Mouse (Mus musculus) intestine, postnatal 0 days (tissue): ENCODE data around the gene Camk2g. TPM values are rescaled to one million over a fixed set of nuclear protein-coding genes. Genes with fewer than 3 reads are reported as not detected.

Experiments used
- ATAC-seq: fragments of 200-750 bp; cut with Nextera tagmentation; 2 replicates; pipeline ENCODE4 v1.8.0; 2017; ENCODE audit warnings: mild to moderate bottlenecking, moderate TSS enrichment, moderate library complexity
- H3K27ac ChIP-seq: fragments of 300-500 bp; sonication (generic); 2 replicates; pipeline ENCODE4 v1.5.1; 2014; ENCODE audit warnings: mild to moderate bottlenecking, low read depth, low read length, moderate library complexity
- H3K27me3 ChIP-seq: fragments of 300-500 bp; sonication (generic); replicated peaks from 2 replicates; pipeline ENCODE4 v1.6.1; 2014; ENCODE audit warnings: low read length, mixed read lengths; ENCODE audit not compliant: control insufficient read depth, insufficient read depth
- H3K36me3 ChIP-seq: fragments of 300-500 bp; sonication (generic); 2 replicates; pipeline ENCODE4 v1.6.1; 2014; ENCODE audit warnings: mild to moderate bottlenecking, moderate library complexity; ENCODE audit not compliant: control insufficient read depth, insufficient read depth
- H3K4me1 ChIP-seq: fragments of 300-500 bp; sonication (generic); replicated peaks from 2 replicates; pipeline ENCODE4 v1.6.1; 2014; ENCODE audit warnings: antibody characterized with exemption, low read length, mixed read lengths; ENCODE audit not compliant: control insufficient read depth, insufficient read depth
- H3K4me2 ChIP-seq: fragments of 300-500 bp; sonication (generic); replicated peaks from 2 replicates; pipeline ENCODE4 v1.6.1; 2014; ENCODE audit warnings: low read depth, mild to moderate bottlenecking, moderate library complexity
- H3K4me3 ChIP-seq: fragments of 300-500 bp; sonication (generic); 2 replicates; pipeline ENCODE4 v1.5.1; 2014; ENCODE audit warnings: low read depth, low read length
- H3K9ac ChIP-seq: fragments of 300-500 bp; sonication (generic); 2 replicates; pipeline ENCODE4 v1.6.1; 2014; ENCODE audit warnings: mild to moderate bottlenecking, low read depth, low read length
- H3K9me3 ChIP-seq: fragments of 300-500 bp; sonication (generic); 2 replicates; pipeline ENCODE4 v1.6.1; 2016; ENCODE audit warnings: mixed run types; ENCODE audit not compliant: control insufficient read depth
- CTCF ChIP-seq: sonication (generic); IDR thresholded peaks from 2 replicates; pipeline ENCODE4 v1.5.1; 2016; ENCODE audit warnings: low read depth, mild to moderate bottlenecking, control low read depth, antibody characterized with exemption, moderate library complexity
- WGBS: fragments of 180-500 bp; shearing (Covaris S2); extraction: QIAGEN DNeasy Blood & Tissue Kit; methylation state at CpG from one replicate; pipeline ENCODE4 v1.1.7; 2014; 5-methylcytosine and 5-hydroxymethylcytosine counted together
- polyA plus RNA-seq: library from polyadenylated mRNA; unstranded; fragments of >200 nt; fragmentation: Nextera tagmentation; extraction: Ambion mirVana; gene quantifications from 2 replicates; pipeline ENCODE4 v1.2.1, GENCODE M21; 2015

Camk2g gene
- polyA plus RNA-seq, 1 experiment from 2014 or later = 27.6 TPM

- Histone ChIP-seq H3K27me3 (no peaks in the 10 kb centered on the region), H3K9ac (peak overlapping the region; percentile 85), H3K4me1 (no peaks in the 10 kb centered on the region), H3K27ac (no peak overlapping the region; the same call in 1 of the 2 replicates), H3K4me2 (peak overlapping the region; percentile 90), H3K9me3 (no peaks in the 10 kb centered on the region), H3K4me3 (peak overlapping the region; percentile 87), H3K36me3 (peaks cover 21% of the 10 kb centered on the region; the same call in 1 of the 2 replicates)
- no peak for TF ChIP-seq CTCF
- WGBS = 13% methylated on average over 9 of the region's 9 CpGs
- no peak for ATAC-seq
Observed at GRCm38 (mm10) chr14:20794589-20794988, 701 bp upstream of the Camk2g start.

DNA sequence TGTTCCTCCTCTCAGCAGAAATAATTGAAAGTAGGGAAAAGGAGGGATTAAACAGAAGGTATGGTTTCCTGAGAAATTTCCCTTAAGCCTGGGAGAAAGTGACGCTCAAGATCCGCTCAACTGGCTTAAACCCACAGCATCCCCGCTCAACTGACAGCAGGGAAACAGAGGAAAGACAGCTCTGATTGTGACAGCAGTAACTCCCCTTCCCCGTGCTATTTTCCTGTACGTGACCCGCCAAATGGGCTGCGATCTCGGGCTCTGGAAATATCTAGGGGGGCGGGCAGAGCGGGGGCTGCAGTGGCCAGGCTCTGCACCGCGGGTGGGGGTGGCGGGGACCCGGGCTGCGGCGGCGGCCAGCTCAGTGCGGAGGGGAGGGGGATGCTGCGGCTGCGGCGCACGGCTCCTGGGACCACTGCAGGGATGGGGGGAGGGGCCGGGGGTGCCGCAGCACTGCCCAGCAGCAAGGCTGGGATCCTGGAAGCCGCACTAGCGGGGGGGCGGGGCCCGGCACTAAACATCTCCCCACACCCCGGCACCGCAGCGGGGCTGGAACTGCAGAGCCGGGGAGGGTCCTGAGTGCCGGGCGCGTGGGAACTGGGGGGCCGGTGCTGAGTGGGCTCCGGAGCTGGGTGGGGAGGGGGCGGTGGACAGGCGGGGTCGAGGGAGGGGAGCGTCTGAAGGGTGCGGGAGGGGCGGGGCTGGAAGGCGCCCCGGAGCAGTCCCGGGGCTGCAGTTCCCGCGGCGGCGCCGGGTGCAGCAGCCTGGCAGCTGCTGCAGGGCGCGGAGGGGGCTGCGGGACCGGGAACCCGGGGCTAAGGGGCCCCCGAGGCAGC lies 748 bp downstream of the Camk2g start:
- peak; percentile 44 for ATAC-seq
- no peak for TF ChIP-seq CTCF
- Histone ChIP-seq H3K9ac (peak overlapping the region; percentile 85), H3K4me2 (peak overlapping the region; percentile 90), H3K4me1 (no peaks in the 10 kb centered on the region), H3K9me3 (no peaks in the 10 kb centered on the region), H3K4me3 (peak overlapping the region; percentile 87), H3K36me3 (peaks cover 24% of the 10 kb centered on the region; the same call in 1 of the 2 replicates), H3K27ac (peak overlapping the region; percentile 77), H3K27me3 (no peaks in the 10 kb centered on the region)
- 2% methylated on average over 57 of the region's 57 CpGs for WGBS

GRCm38 (mm10) chr14:20792243-20792921 lies 1.5 kb downstream of the Camk2g start:
- H3K9me3 ChIP-seq = no peaks in the 10 kb centered on the region
- no peaks in the 10 kb centered on the region for H3K27me3 ChIP-seq
- no peak overlapping the region for H3K27ac ChIP-seq
- WGBS = 75% methylated on average over 8 of the region's 8 CpGs
- ATAC-seq = no peak
- H3K9ac ChIP-seq = 0 out of 2 replicates have a peak overlapping the region, but pooled peaks have one; percentile 85
- H3K4me3 ChIP-seq = peak overlapping the region; percentile 87
- peak overlapping the region; percentile 90 for H3K4me2 ChIP-seq
- TF ChIP-seq CTCF = no peak
- H3K4me1 ChIP-seq = no peaks in the 10 kb centered on the region
- H3K36me3 ChIP-seq = peaks cover 31% of the 10 kb centered on the region; the same call in 1 of the 2 replicates

GRCm38 (mm10) chr14:20791511-20792242 lies 2.2 kb downstream of the Camk2g start:
- H3K4me3 ChIP-seq = no peak overlapping the region
- H3K4me1 ChIP-seq = peaks cover 6% of the 10 kb centered on the region
- no peak overlapping the region for H3K4me2 ChIP-seq
- TF ChIP-seq CTCF = peak; percentile 59
- ATAC-seq = no peak
- H3K36me3 ChIP-seq = peaks cover 31% of the 10 kb centered on the region; the same call in 1 of the 2 replicates
- no peaks in the 10 kb centered on the region for H3K9me3 ChIP-seq
- 83% methylated on average over 16 of the region's 16 CpGs for WGBS
- no peak overlapping the region for H3K27ac ChIP-seq
- no peak overlapping the region for H3K9ac ChIP-seq
- no peaks in the 10 kb centered on the region for H3K27me3 ChIP-seq

DNA sequence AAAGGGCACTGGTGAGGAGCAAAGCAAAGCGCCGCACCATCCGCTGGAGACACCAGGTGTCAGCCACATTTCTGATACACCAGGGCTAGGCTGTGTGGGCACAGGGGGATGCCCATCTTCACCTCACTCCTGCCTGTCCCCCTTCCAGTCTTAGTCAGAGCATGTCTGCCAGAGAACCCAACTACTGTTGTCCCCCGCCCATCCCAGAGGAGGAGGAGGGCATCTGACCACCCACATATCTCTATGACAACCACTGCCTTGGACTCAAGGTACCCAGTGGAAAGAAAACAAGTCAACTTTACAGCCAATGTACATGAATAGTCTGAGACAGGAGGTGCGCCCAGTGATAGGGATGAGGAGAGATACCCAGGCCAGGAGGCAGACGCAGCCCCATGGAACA lies 2.9 kb downstream of the Camk2g start:
- Histone ChIP-seq H3K4me3 (no peak overlapping the region), H3K4me2 (no peak overlapping the region), H3K27ac (no peak overlapping the region), H3K9ac (no peak overlapping the region), H3K4me1 (peaks cover 12% of the 10 kb centered on the region), H3K27me3 (no peaks in the 10 kb centered on the region), H3K36me3 (peaks cover 31% of the 10 kb centered on the region; the same call in 1 of the 2 replicates), H3K9me3 (no peaks in the 10 kb centered on the region)
- 97% methylated on average over 6 of the region's 6 CpGs for WGBS
- no peak for ATAC-seq
- TF ChIP-seq CTCF = no peak

DNA sequence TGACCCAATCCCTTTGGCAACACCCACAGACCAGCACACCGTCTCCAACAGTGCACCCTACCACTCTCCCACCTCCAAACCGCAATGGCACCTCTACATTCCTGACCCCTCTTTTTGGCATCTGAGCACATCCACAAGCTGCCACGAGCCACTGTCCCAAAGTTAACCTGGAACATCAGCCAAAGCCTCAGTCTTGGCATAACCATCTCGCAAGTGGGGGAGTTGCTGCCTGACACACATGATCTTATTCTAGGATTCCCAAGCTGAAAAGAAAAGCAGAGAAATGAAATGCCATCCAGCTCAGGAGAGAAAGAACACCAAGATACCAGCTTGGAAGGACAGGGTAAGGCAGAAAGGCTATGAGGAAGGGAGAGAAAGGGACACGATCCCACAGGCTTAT lies 3.4 kb downstream of the Camk2g start:
- ATAC-seq = no peak
- Histone ChIP-seq H3K4me3 (no peak overlapping the region), H3K27me3 (no peaks in the 10 kb centered on the region), H3K36me3 (peaks cover 32% of the 10 kb centered on the region; the same call in 1 of the 2 replicates), H3K9ac (no peak overlapping the region), H3K27ac (no peak overlapping the region), H3K9me3 (no peaks in the 10 kb centered on the region), H3K4me1 (peaks cover 13% of the 10 kb centered on the region), H3K4me2 (no peak overlapping the region)
- WGBS = 95% methylated on average over 5 of the region's 5 CpGs
- TF ChIP-seq CTCF = no peak
